Mouse (Mus musculus) bone marrow, adult 2 months (tissue): Measurements from ENCODE around the gene Cubn. TPM values are rescaled to one million over a fixed set of nuclear protein-coding genes. Genes with fewer than 3 reads are reported as not detected.

Source experiments
- H3K27ac ChIP-seq: fragments of 200-500 bp; 2 replicates; pipeline ENCODE4 v1.5.1; 2012; ENCODE audit warnings: low read depth, mild to moderate bottlenecking, control low read depth, inconsistent platforms, low read length; ENCODE audit not compliant: control insufficient read depth, poor library complexity, insufficient read depth
- H3K4me1 ChIP-seq: fragments of 200-500 bp; 2 replicates; pipeline ENCODE4 v1.6.1; 2011; ENCODE audit warnings: low read length; ENCODE audit not compliant: control insufficient read depth, insufficient read depth
- H3K4me3 ChIP-seq: fragments of 200-500 bp; replicated peaks from 2 replicates; pipeline ENCODE3; 2011; ENCODE audit warnings: mild to moderate bottlenecking, low read depth, low read length, control low read depth; ENCODE audit not compliant: control insufficient read depth
- CTCF ChIP-seq: fragments of 200-500 bp; IDR thresholded peaks from 2 replicates; pipeline ENCODE4 v1.5.1; 2011; ENCODE audit warnings: low read length, control low read depth; ENCODE audit not compliant: control insufficient read depth, insufficient read depth
- POLR2A ChIP-seq: fragments of 200-500 bp; IDR thresholded peaks from 2 replicates; pipeline ENCODE4 v1.6.1; 2011; ENCODE audit warnings: low read depth, mild to moderate bottlenecking, control low read depth, low read length, borderline replicate concordance; ENCODE audit not compliant: control insufficient read depth
- WGBS: fragments of 180-500 bp; shearing (Covaris S2); methylation state at CpG from one replicate; pipeline ENCODE4 v1.1.7; 2018; 5-methylcytosine and 5-hydroxymethylcytosine counted together
- polyA plus RNA-seq: library from polyadenylated mRNA; stranded (reverse); fragments of >200 nt; gene quantifications from 2 replicates; pipeline ENCODE4 v1.2.4, GENCODE M21; 2011; ENCODE audit warnings: low replicate concordance; ENCODE audit not compliant: missing spikeins, insufficient read depth, insufficient read length

Cubn gene
- polyA plus RNA-seq, 1 experiment = 0.30 TPM

DNA sequence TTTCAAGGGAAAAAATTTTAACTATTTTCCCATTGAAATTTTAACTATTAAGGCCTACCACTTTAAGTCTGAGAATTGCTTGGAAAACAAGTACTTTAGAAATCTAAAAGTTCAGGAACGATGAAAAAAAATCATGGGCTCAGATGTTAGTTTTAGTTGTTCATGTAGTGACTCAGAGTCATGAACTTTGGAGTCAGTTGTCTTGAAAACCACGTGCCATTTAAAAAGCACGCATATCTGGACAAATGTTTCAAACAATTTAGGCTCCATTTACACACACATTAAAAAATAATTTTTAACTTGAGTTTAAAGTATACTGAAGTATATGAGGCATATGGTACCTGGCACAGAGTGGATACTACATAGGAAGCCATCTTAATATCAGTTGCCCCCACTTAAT lies 24.9 kb downstream of the Cubn start:
- WGBS = 88% methylated on average over 3 of the region's 3 CpGs
- H3K27ac ChIP-seq = no peak overlapping the region
- TF ChIP-seq POLR2A = no peak
- no peak for TF ChIP-seq CTCF
- H3K4me3 ChIP-seq = no peak overlapping the region
- H3K4me1 ChIP-seq = no peaks in the 10 kb centered on the region

DNA sequence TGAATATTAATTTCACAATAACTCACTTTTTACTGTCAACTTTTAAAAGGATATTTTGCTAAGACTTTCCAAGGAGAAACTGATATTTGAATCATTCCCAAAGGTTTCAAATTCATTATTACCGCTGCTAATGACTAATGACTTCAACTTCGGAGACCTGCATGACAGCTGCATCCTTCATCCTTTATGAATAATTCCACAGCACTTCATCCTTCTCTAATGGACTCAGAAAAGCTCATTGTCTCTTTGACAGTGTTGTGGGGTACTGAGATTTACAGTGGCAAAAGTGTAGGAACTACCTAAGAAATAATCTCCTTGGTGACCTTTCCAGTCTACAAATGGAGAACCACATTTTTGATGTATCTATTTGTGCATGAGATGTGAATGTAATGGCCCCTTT lies 33.5 kb downstream of the Cubn start:
- no peak for TF ChIP-seq POLR2A
- no peak for TF ChIP-seq CTCF
- H3K27ac ChIP-seq = no peak overlapping the region
- WGBS = 86% methylated on average over 2 of the region's 2 CpGs
- H3K4me3 ChIP-seq = no peak overlapping the region
- H3K4me1 ChIP-seq = no peaks in the 10 kb centered on the region

DNA sequence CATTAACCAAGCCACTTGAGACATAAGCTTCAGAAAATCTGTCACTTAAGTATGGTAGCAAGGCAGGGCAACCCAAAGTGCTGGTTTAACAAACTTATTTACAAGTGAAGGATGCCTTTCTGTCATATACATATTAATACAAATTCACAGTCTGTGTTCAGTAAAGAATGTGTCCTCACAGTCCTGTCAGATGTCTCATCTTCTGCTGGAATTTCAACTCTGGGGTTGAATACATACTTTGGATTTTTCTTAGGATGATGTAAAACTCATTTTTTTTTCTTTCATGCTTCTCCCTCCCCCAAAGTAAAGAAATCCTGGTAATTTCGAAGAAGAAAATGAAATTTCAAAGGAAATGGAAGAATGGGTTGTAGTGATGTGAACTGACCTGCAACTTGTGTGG lies 34.8 kb downstream of the Cubn start:
- no peak overlapping the region for H3K27ac ChIP-seq

DNA sequence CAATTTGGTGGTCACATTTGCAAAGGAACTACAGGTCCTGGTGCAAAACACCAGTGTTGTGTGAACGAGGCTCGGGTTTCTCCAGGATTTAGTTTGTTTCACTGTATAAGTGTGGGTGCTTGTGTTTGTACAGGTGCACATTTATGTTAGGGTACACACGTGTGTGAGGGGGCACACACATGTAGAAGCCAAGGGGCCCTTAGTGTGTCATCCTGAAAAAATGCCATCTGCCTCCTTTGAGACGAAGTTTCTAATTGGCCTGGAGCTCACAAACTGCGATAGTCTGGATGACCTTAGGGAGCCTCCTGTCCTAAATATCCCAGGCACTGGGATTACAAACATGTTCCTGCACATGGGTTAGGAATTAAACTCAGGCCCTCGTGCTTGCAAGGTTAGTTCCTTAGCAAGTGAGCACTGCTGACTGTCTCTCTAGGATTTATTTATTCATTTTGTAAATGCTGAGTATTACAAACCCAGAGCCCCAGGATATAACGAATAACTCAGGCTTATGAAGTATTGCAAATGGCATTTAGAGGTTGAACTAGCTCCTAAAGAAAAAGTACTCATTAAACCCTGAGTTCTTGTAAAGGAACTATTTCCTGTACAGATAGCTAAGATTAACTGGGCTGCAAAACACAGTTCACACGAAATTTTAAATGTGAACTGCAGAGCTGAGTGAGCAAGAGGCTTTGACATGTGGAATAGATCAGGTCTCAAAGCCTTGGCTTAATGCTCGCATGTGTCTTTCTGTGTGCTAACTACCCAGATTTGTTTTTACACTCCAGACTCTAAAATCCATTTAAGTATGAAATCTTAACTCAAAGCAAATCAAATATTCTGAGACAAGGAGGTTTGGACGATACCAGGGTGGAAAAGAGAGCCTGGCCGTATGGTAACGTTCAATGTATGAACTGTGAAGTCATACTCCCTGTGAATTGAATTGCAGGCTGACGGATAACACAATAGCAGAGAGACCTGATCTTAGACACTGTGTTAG lies 39.8 kb downstream of the Cubn start:
- WGBS = 77% methylated on average over 13 of the region's 13 CpGs
- Histone ChIP-seq H3K4me1 (no peaks in the 10 kb centered on the region), H3K4me3 (no peak overlapping the region), H3K27ac (no peak overlapping the region)
- no peak for TF ChIP-seq POLR2A
- TF ChIP-seq CTCF = no peak

More for the DNA sequence above, 34.8 kb downstream of the Cubn start:
- H3K4me3 ChIP-seq = no peak overlapping the region
- TF ChIP-seq CTCF (no peak), POLR2A (no peak)
- 69% methylated on average over 1 of the region's 1 CpGs for WGBS
- H3K4me1 ChIP-seq = no peaks in the 10 kb centered on the region

DNA sequence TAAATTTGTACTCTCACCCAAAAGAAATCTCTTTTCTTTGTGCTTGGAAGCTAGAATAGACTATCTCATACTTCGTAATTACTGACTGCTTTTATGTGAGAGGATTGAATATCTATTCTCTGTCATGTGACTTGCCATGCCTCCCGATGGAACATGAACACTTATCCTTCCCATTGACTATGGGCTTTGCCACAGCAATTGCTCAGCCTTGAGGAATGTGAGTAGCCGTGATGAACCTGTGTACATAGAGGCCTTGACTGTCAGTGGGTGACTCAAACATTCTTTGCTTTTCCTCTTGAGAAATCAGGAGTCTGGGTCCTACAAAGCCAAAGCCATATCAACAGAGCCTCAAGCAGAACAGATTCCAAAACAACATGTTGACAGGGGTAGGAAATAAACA lies 40.7 kb downstream of the Cubn start:
- Histone ChIP-seq H3K27ac (no peak overlapping the region), H3K4me3 (no peak overlapping the region), H3K4me1 (no peaks in the 10 kb centered on the region)
- no peak for TF ChIP-seq POLR2A
- TF ChIP-seq CTCF = no peak
- WGBS = 84% methylated on average over 3 of the region's 3 CpGs

DNA sequence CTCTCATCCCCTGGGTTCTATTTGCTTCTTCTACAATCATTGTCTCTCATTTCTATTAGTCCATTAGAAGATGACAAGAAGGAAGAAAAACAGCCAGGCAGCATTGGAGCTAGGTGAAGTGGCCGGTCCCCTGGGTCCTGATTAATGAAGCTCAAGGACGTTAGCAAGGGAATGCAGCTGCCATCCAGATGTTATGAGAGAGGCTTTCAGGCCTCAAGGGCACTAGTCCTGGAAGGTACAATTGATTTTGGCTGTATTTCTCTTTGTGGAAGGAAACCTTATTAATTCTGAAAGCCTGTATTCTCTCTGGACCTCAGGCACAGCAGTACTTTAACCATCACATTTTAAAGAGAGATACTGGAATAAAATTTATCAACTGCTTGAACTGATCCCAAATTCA lies 41.1 kb downstream of the Cubn start:
- 83% methylated on average over 2 of the region's 2 CpGs for WGBS

DNA sequence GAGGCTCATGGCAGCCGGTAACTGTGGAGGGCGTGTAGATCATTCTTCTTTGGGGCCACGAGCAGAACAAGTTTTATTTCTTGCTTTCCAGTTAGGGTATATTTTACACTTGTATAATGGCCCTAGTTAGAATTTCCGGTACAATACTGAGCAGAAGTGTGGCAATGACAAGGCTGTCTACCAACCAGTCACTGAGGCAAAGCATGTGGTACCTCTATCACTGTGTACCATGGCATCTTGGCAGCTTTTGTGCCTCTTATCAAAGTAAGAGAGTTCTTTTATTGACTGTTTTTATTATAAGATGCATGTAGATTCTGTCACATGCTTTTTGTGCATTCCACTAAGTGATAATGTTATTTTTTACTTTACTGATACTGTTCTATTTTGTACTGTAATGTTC lies 46.5 kb downstream of the Cubn start:
- 78% methylated on average over 4 of the region's 4 CpGs for WGBS
- Histone ChIP-seq H3K27ac (no peak overlapping the region), H3K4me3 (no peak overlapping the region), H3K4me1 (no peaks in the 10 kb centered on the region)
- no peak for TF ChIP-seq POLR2A
- TF ChIP-seq CTCF = no peak

More for the DNA sequence above, 41.1 kb downstream of the Cubn start:
- Histone ChIP-seq H3K4me1 (no peaks in the 10 kb centered on the region), H3K27ac (no peak overlapping the region), H3K4me3 (no peak overlapping the region)
- TF ChIP-seq CTCF = no peak

DNA sequence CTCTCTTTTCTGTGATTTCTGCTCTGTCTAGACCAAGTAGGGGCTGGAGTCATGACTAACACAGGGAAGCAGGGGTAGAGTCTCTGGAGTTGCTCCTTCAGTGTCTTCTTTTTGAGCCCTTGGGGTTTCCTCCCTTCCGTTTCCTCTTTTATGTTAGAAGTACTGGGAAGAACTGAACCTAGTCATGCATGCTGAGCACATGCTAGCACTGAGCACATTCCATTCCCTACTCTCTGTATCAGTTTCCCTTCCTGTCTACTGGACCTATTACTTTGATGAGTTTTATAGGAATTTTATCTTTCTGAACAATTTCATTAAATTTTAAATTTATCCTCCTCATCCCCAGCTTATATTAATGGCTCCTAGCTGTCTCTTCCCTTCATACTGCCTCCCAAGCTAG lies 52.6 kb downstream of the Cubn start:
- H3K4me3 ChIP-seq = no peak overlapping the region
- H3K4me1 ChIP-seq = no peaks in the 10 kb centered on the region
- no peak overlapping the region for H3K27ac ChIP-seq
- 43% methylated on average over 1 of the region's 1 CpGs for WGBS
- TF ChIP-seq CTCF = no peak
- TF ChIP-seq POLR2A = no peak

DNA sequence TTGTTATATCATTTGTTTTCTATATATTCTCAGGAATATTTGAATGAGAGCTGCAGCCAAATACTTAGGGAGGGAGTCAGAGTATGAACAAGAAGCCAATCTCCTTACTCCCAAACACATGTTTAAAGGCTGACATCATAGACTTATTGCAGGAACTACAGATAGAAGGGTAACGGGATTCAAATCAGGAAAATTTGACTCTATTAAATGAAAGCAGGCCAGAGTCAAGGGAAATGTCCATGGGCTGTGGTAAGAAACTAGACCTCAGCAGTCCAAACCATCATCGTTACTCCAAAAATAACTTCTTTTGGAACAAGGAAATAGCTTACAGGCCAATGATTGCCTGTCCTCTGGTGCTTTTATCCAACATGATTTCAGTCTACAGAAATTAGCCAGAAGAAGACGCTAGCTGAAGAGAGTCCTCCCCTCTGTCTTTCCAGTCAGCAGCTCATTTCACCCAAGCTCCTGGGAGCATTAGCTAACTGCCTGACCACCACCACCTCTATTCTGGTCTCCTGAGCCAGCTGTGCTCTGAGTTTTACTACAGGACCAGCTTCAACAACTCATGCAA lies 53.3 kb downstream of the Cubn start:
- WGBS = 86% methylated on average over 3 of the region's 3 CpGs
- TF ChIP-seq POLR2A (no peak), CTCF (no peak)
- Histone ChIP-seq H3K4me3 (no peak overlapping the region), H3K4me1 (no peaks in the 10 kb centered on the region), H3K27ac (no peak overlapping the region)
